Mouse (Mus musculus) E14TG2a.4 (cell line): ENCODE measurements around the gene Tank.

ENCODE experiments used
- H3K27me3 ChIP-seq: 2 replicates; pipeline ENCODE4 v1.6.1; 2014; ENCODE audit warnings: low read length, control low read depth; ENCODE audit not compliant: insufficient read depth
- H3K36me3 ChIP-seq: 2 replicates; pipeline ENCODE4 v1.6.1; 2014; ENCODE audit warnings: low read length, control low read depth; ENCODE audit not compliant: insufficient read depth
- H3K4me1 ChIP-seq: replicated peaks from 2 replicates; pipeline ENCODE4 v1.6.1; 2014; ENCODE audit warnings: low read depth, low read length, control low read depth
- H3K4me3 ChIP-seq: replicated peaks from 2 replicates; pipeline ENCODE4 v1.5.1; 2014; ENCODE audit warnings: mild to moderate bottlenecking, low read length
- H3K9me3 ChIP-seq: 2 replicates; pipeline ENCODE4 v1.6.1; 2014; ENCODE audit warnings: low read length, control low read depth
- CTCF ChIP-seq: conservative IDR thresholded peaks from 2 replicates; pipeline ENCODE4 v1.5.1; 2014; ENCODE audit warnings: low read length
- NANOG ChIP-seq: IDR thresholded peaks from 2 replicates; pipeline ENCODE4 v1.6.1; 2014; ENCODE audit warnings: borderline replicate concordance, low read length, mixed read lengths
- POU5F1 ChIP-seq: IDR thresholded peaks from 2 replicates; pipeline ENCODE4 v1.6.1; 2014; ENCODE audit warnings: low read length, borderline replicate concordance

The Tank gene

DNA sequence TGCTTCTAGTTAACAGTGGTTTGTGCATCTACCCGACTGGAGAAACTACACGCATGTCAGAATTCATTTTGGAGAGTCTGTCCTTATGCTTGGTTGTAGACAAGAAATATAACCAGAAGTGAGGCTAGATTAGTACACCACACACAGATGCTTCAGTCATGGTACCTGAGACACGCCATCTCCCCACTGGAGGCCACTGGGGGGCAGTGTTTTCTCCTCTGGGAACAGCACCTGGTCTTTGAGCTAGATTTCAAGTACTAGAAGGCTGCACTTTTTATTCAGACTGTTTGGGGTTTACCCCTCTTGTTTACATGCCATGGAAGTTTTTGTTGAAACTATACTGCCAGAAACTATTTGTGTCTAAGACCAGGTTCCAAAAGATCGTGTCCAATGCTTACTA is 89.9 kb downstream of the Tank start:
- no peaks in the 10 kb centered on the region for H3K4me1 ChIP-seq
- TF ChIP-seq CTCF (peak; percentile 70), POU5F1 (no peak), NANOG (no peak)
- H3K36me3 ChIP-seq, result no peaks in the 10 kb centered on the region
- no peak overlapping the region for H3K4me3 ChIP-seq
- H3K9me3 ChIP-seq, result no peaks in the 10 kb centered on the region
- H3K27me3 ChIP-seq, result peaks cover 26% of the 10 kb centered on the region

DNA sequence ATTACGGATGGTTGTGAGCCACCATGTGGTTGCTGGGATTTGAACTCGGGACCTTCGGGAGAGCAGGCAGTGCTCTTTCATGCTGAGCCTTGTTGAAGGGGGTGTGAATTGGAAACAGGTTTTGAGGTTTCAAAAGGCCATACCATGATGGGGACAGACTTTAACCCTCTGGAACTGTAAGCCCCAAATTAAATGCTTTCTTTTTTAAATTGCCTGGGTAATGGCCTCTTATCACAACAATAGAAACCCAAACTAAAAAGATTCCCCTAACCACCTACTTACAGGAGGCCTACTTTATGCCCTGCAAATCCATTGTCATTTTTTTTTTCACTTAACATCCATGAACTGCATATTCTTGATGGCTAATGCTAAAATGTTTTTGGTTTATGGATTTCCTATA is 96.2 kb downstream of the Tank start:
- TF ChIP-seq CTCF (no peak), POU5F1 (no peak), NANOG (peak; percentile 72; the same call in 1 of the 2 replicates)
- Histone ChIP-seq H3K36me3 (no peaks in the 10 kb centered on the region), H3K9me3 (no peaks in the 10 kb centered on the region), H3K4me3 (no peak overlapping the region), H3K27me3 (peaks cover 36% of the 10 kb centered on the region), H3K4me1 (no peaks in the 10 kb centered on the region)

DNA sequence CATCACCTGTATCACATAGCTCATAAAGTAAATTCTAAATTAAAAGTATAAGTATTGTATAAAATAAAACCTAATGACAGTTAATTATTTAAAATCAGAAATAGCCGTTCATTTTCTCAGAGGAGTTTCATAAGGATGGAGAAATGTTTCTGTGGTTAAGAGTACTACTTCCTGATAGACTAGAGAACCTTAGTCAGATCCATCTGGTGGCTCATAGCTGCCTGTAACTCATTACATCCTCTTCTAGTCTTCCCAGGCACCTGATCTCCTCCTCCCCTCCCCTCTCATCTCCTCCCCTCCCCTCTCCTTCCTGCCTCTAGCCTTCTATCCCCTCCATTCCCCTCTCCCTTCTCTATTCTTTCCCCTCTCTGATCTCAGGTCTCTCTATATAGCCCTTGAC is 103.2 kb downstream of the Tank start:
- no peak for TF ChIP-seq POU5F1
- TF ChIP-seq CTCF, result no peak
- TF ChIP-seq NANOG, result no peak
- H3K36me3 ChIP-seq, result no peaks in the 10 kb centered on the region
- H3K27me3 ChIP-seq, result peaks cover 19% of the 10 kb centered on the region
- H3K4me3 ChIP-seq, result no peak overlapping the region
- no peaks in the 10 kb centered on the region for H3K4me1 ChIP-seq
- H3K9me3 ChIP-seq, result no peaks in the 10 kb centered on the region

- Histone ChIP-seq H3K4me3 (no peak overlapping the region), H3K4me1 (no peaks in the 10 kb centered on the region), H3K27me3 (0 out of 2 replicates have a peak, but pooled peaks cover 3% of the 10 kb centered on the region), H3K36me3 (no peaks in the 10 kb centered on the region), H3K9me3 (no peaks in the 10 kb centered on the region)
- no peak for TF ChIP-seq NANOG
- TF ChIP-seq POU5F1, result no peak
- no peak for TF ChIP-seq CTCF
Observed at GRCm38 (mm10) chr2:61686533-61686932, 108.1 kb downstream of the Tank start.

GRCm38 (mm10) chr2:61689086-61689485 is 110.7 kb downstream of the Tank start:
- TF ChIP-seq NANOG (no peak), CTCF (no peak), POU5F1 (no peak)
- Histone ChIP-seq H3K36me3 (no peaks in the 10 kb centered on the region), H3K9me3 (no peaks in the 10 kb centered on the region), H3K4me3 (no peak overlapping the region), H3K4me1 (no peaks in the 10 kb centered on the region), H3K27me3 (no peaks in the 10 kb centered on the region)
